Mouse (Mus musculus) CH12.LX (cell line): ENCODE measurements at regions not wholly inside any gene's neighbourhood (a gene's known extent, or its start where the extent isn't known, plus 50 kb on each side); places are given as distances from the start of the nearest gene placed in this dataset.

Source experiments
- DNase-seq: peaks from one replicate; pipeline ENCODE4 v3.0.0-alpha.2; 2013; ENCODE audit errors: extremely low read depth
- H3K27ac ChIP-seq: 2 replicates; pipeline ENCODE4 v1.5.1; 2012; ENCODE audit warnings: low read depth, mild to moderate bottlenecking, control low read depth, moderate library complexity; ENCODE audit not compliant: insufficient read depth
- H3K27me3 ChIP-seq: replicated peaks from 2 replicates; pipeline ENCODE3; 2012; ENCODE audit warnings: inconsistent platforms
- H3K36me3 ChIP-seq, 2 experiments: replicated peaks in 1 of 2; 2 replicates each; pipeline versions ENCODE3 to v1.6.1; 2012; ENCODE audit warnings: inconsistent platforms in 1 of 2, low read length in 1 of 2, mild to moderate bottlenecking in 1 of 2, mixed read lengths in 1 of 2, moderate library complexity in 1 of 2; ENCODE audit not compliant: control insufficient read depth in 1 of 2, insufficient read depth in 1 of 2
- H3K4me1 ChIP-seq, 2 experiments: 2 replicates each; pipeline ENCODE4 v1.6.1; 2012; ENCODE audit warnings: inconsistent platforms in 1 of 2, moderate library complexity in 1 of 2; ENCODE audit not compliant: insufficient read depth in 2 of 2, control insufficient read depth in 1 of 2
- H3K4me2 ChIP-seq: 2 replicates; pipeline ENCODE4 v1.6.1; 2012; ENCODE audit warnings: low read depth, mild to moderate bottlenecking, control low read depth; ENCODE audit not compliant: poor library complexity, insufficient read depth, severe bottlenecking
- H3K4me3 ChIP-seq, 3 experiments: fragments of 150-350 bp in 1 of 3; sonication (generic) in 1 of 3; replicated peaks in 1 of 3; 2 replicates each; pipeline versions ENCODE3 to v1.5.1; 2011 to 2012; ENCODE audit warnings: low read depth in 2 of 3, low read length in 2 of 3, mild to moderate bottlenecking in 2 of 3, moderate library complexity in 2 of 3, control low read depth in 1 of 3, improper control_type of control experiment in 1 of 3, inconsistent platforms in 1 of 3, mixed read lengths in 1 of 3; ENCODE audit not compliant: poor library complexity in 1 of 3
- H3K79me2 ChIP-seq: replicated peaks from 2 replicates; pipeline ENCODE4 v1.6.1; 2012; ENCODE audit warnings: mild to moderate bottlenecking, moderate library complexity; ENCODE audit not compliant: control insufficient read depth, poor library complexity, insufficient read depth, severe bottlenecking; ENCODE audit errors: extremely low read depth
- H3K9ac ChIP-seq: 2 replicates; pipeline ENCODE4 v1.6.1; 2012; ENCODE audit warnings: low read depth, mild to moderate bottlenecking, control low read depth, moderate library complexity; ENCODE audit not compliant: insufficient read depth
- H3K9me3 ChIP-seq: replicated peaks from 2 replicates; pipeline ENCODE3; 2012; ENCODE audit warnings: low read length, inconsistent platforms, mixed read lengths
- BHLHE40 ChIP-seq: IDR thresholded peaks from 2 replicates; pipeline ENCODE4 v1.6.1; 2011; ENCODE audit warnings: mild to moderate bottlenecking, low read depth, low read length, improper control_type of control experiment
- CHD1 ChIP-seq: IDR thresholded peaks from 2 replicates; pipeline ENCODE4 v1.6.1; 2012; ENCODE audit warnings: low read depth, low read length, improper control_type of control experiment, inconsistent platforms
- CHD2 ChIP-seq: IDR thresholded peaks from 2 replicates; pipeline ENCODE4 v1.6.1; 2011; ENCODE audit warnings: low read length, improper control_type of control experiment
- CTCF ChIP-seq, 2 experiments: IDR thresholded peaks in 1 of 2; conservative IDR thresholded peaks in 1 of 2; 2 replicates each; pipeline ENCODE4 v1.5.1; 2011 to 2012; ENCODE audit warnings: low read depth in 2 of 2, low read length in 2 of 2, improper control_type of control experiment in 1 of 2, inconsistent platforms in 1 of 2, mild to moderate bottlenecking in 1 of 2, moderate library complexity in 1 of 2
- ELF1 ChIP-seq: IDR thresholded peaks from 2 replicates; pipeline ENCODE4 v1.6.1; 2014; ENCODE audit warnings: low read depth, mild to moderate bottlenecking, inconsistent platforms, low read length, improper control_type of control experiment
- EP300 ChIP-seq: IDR thresholded peaks from 2 replicates; pipeline ENCODE4 v1.6.1; 2011; ENCODE audit warnings: low read length, improper control_type of control experiment
- ETS1 ChIP-seq: conservative IDR thresholded peaks from 2 replicates; pipeline ENCODE4 v1.6.1; 2012; ENCODE audit warnings: low read depth, mild to moderate bottlenecking, inconsistent platforms, low read length, improper control_type of control experiment, moderate library complexity
- HCFC1 ChIP-seq: IDR thresholded peaks from 2 replicates; pipeline ENCODE4 v1.6.1; 2012; ENCODE audit warnings: low read depth, mild to moderate bottlenecking, inconsistent platforms, low read length, improper control_type of control experiment
- JUND ChIP-seq: conservative IDR thresholded peaks from 2 replicates; pipeline ENCODE4 v1.6.1; 2011; ENCODE audit warnings: low read depth, low read length, improper control_type of control experiment
- KAT2A ChIP-seq: IDR thresholded peaks from 2 replicates; pipeline ENCODE4 v1.6.1; 2012; ENCODE audit warnings: low read length, improper control_type of control experiment, inconsistent platforms; ENCODE audit not compliant: insufficient replicate concordance
- MAFK ChIP-seq: IDR thresholded peaks from 2 replicates; pipeline ENCODE4 v1.6.1; 2011; ENCODE audit warnings: low read length, improper control_type of control experiment; ENCODE audit not compliant: insufficient replicate concordance
- MAX ChIP-seq: IDR thresholded peaks from 2 replicates; pipeline ENCODE4 v1.6.1; 2011; ENCODE audit warnings: low read length, improper control_type of control experiment
- MAZ ChIP-seq: IDR thresholded peaks from 2 replicates; pipeline ENCODE4 v1.6.1; 2012; ENCODE audit warnings: low read depth, mild to moderate bottlenecking, inconsistent platforms, low read length, improper control_type of control experiment, moderate library complexity
- MXI1 ChIP-seq: IDR thresholded peaks from 2 replicates; pipeline ENCODE4 v1.6.1; 2011; ENCODE audit warnings: mild to moderate bottlenecking, low read depth, low read length, improper control_type of control experiment
- MYC ChIP-seq: IDR thresholded peaks from 2 replicates; pipeline ENCODE4 v1.6.1; 2011; ENCODE audit warnings: low read depth, mild to moderate bottlenecking, improper control_type of control experiment, low read length
- NELFE ChIP-seq: IDR thresholded peaks from 2 replicates; pipeline ENCODE4 v1.6.1; 2011; ENCODE audit warnings: low read depth, low read length, improper control_type of control experiment
- POLR2AphosphoS2 ChIP-seq: IDR thresholded peaks from 2 replicates; pipeline ENCODE4 v1.6.1; 2011; ENCODE audit warnings: low read depth, low read length, improper control_type of control experiment
- RAD21 ChIP-seq: IDR thresholded peaks from 2 replicates; pipeline ENCODE4 v1.6.1; 2011; ENCODE audit warnings: low read depth, mild to moderate bottlenecking, low read length, improper control_type of control experiment, moderate library complexity
- RCOR1 ChIP-seq: conservative IDR thresholded peaks from 2 replicates; pipeline ENCODE4 v1.6.1; 2012; ENCODE audit warnings: low read depth, mild to moderate bottlenecking, inconsistent platforms, low read length, improper control_type of control experiment
- SIN3A ChIP-seq: IDR thresholded peaks from 2 replicates; pipeline ENCODE4 v1.6.1; 2012; ENCODE audit warnings: low read length, improper control_type of control experiment, inconsistent platforms
- TBP ChIP-seq: conservative IDR thresholded peaks from 2 replicates; pipeline ENCODE4 v1.6.1; 2011; ENCODE audit warnings: low read depth, low read length, improper control_type of control experiment
- TCF12 ChIP-seq: IDR thresholded peaks from 2 replicates; pipeline ENCODE4 v1.6.1; 2014; ENCODE audit warnings: low read depth, mild to moderate bottlenecking, inconsistent platforms, low read length, improper control_type of control experiment
- USF2 ChIP-seq: conservative IDR thresholded peaks from 2 replicates; pipeline ENCODE4 v1.6.1; 2011; ENCODE audit warnings: low read depth, low read length, improper control_type of control experiment
- ZC3H11A ChIP-seq: IDR thresholded peaks from 2 replicates; pipeline ENCODE4 v1.6.1; 2012; ENCODE audit warnings: low read depth, mild to moderate bottlenecking, inconsistent platforms, low read length, improper control_type of control experiment
- ZKSCAN1 ChIP-seq: IDR thresholded peaks from 2 replicates; pipeline ENCODE4 v1.6.1; 2012; ENCODE audit warnings: low read depth, inconsistent platforms, low read length, improper control_type of control experiment, borderline replicate concordance
- ZMIZ1 ChIP-seq: IDR thresholded peaks from 2 replicates; pipeline ENCODE4 v1.6.1; 2012; ENCODE audit warnings: low read depth, mild to moderate bottlenecking, inconsistent platforms, low read length, improper control_type of control experiment
- ZNF384 ChIP-seq: IDR thresholded peaks from 2 replicates; pipeline ENCODE4 v1.6.1; 2012; ENCODE audit warnings: low read depth, low read length, improper control_type of control experiment, inconsistent platforms
- dilution Hi-C: fragments of 300-500 bp; cut with MboI; formaldehyde crosslinking; loops from 2 replicates; pipeline ENCODE4 v1.14.3; 2020; ENCODE audit warnings: low sequenced_read_pairs; ENCODE audit not compliant: extremely low pct_unique_long_range_greater_than_20kb, extremely low pct_ligation_motif_present
- in situ Hi-C: fragments of 300-500 bp; cut with MboI; formaldehyde crosslinking; loops from 3 replicates; pipeline ENCODE4 v1.14.3; 2019; ENCODE audit warnings: low sequenced_read_pairs, low pct_ligation_motif_present, low pct_unique_long_range_greater_than_20kb, mixed read lengths

GRCm38 (mm10) chr6:127364591-127365187 lies 82.0 kb upstream of the Parp11 start (continued):
- no peak for TF ChIP-seq HCFC1
- TF ChIP-seq POLR2AphosphoS2: no peak
- no peak for TF ChIP-seq MAZ
- 0 out of 2 replicates have a peak, but pooled peaks have one; percentile 21 for TF ChIP-seq TCF12
- no peak for TF ChIP-seq RCOR1
- TF ChIP-seq MYC: no peak
- TF ChIP-seq CTCF (conservative IDR thresholded peaks at IDR 0.05 in 1 of 2, IDR thresholded peaks at IDR 0.05 in 1 of 2; ENCODE audit: low read depth in 2 of 2, low read length in 2 of 2): peak in 1 of 2 experiments; percentile 56; a peak in 2 of 4 replicates
- TF ChIP-seq MXI1: no peak
- no peak for TF ChIP-seq KAT2A
- TF ChIP-seq ETS1: no peak
- TF ChIP-seq ZNF384: no peak
- no peak for TF ChIP-seq MAX
- no peak for TF ChIP-seq MAFK

DNA sequence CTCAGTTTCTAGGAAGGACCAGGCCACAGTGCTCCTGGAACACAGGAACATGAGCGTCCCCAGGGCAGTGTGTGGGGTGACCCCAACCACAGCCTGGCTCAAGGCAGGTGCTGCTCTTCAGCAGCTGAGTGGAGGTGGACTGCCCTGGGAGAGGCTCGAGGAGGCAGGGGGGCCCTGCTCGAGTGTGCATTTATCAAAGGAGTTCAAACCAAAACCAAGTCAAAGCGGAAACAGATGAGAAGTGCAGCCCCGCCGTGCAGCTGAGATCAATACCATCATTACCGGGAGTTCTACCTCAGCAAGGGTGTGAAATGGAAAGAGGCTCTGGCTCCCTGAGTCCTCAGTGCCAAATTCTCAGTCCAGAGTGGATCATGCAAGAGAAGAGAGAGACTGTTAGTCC lies 81.4 kb upstream of the Parp11 start:
- H3K9me3 ChIP-seq: no peaks in the 10 kb centered on the region
- in situ Hi-C loops: no loop called here
- H3K27ac ChIP-seq: no peak overlapping the region
- no peak for DNase-seq
- H3K4me2 ChIP-seq: peak overlapping the region; percentile 4; the same call in 1 of the 2 replicates
- H3K4me3 ChIP-seq: no peak overlapping the region
- H3K4me1 ChIP-seq: peaks cover 7 to 8% of the 10 kb centered on the region in 2 experiments
- H3K36me3 ChIP-seq: no peaks in the 10 kb centered on the region
- no peaks in the 10 kb centered on the region for H3K79me2 ChIP-seq
- H3K9ac ChIP-seq: no peak overlapping the region
- dilution Hi-C loops: no loop called here
- no peak for TF ChIP-seq EP300
- no peak for TF ChIP-seq USF2
- no peak for TF ChIP-seq RAD21
- no peak for TF ChIP-seq RCOR1
- no peak for TF ChIP-seq ELF1
- TF ChIP-seq ZKSCAN1: no peak
- TF ChIP-seq JUND: no peak
- no peak for TF ChIP-seq CTCF (conservative IDR thresholded peaks at IDR 0.05 in 1 of 2, IDR thresholded peaks at IDR 0.05 in 1 of 2; ENCODE audit: low read depth in 2 of 2, low read length in 2 of 2)
- no peak for TF ChIP-seq NELFE
- TF ChIP-seq BHLHE40: no peak
- no peak for TF ChIP-seq CHD2
- no peak for TF ChIP-seq ETS1
- no peak for TF ChIP-seq SIN3A
- no peak for TF ChIP-seq TBP
- TF ChIP-seq ZMIZ1: no peak
- no peak for TF ChIP-seq ZNF384
- TF ChIP-seq ZC3H11A: no peak
- no peak for TF ChIP-seq CHD1
- TF ChIP-seq MYC: no peak
- peaks cover 4% of the 10 kb centered on the region for H3K27me3 ChIP-seq
